ENCODE assay signal across 9 mouse cellular contexts in genomic region chr3:64790509-64791244, GRCm38 (mm10). TPM values are rescaled to one million over a fixed set of nuclear protein-coding genes. Genes with fewer than 3 reads are reported as not detected.
A peak's percentile ranks its signal among the peaks of the same experiment; 100 is the strongest.
DNase-seq lines count a peak whose midpoint lies in the region; ATAC-seq and TF ChIP-seq lines count a peak whose summit lies in the region.
"Had no signal": no experiment of that assay in that cellular context is flagged by ENCODE, and none has a peak within 500 bp of the region (broad histone marks: within the 10 kb centered on the region; RNA-seq: fewer than 3 reads in every experiment).

No protein-coding gene starts in this region.

- no peak overlapping the region for H3K27ac ChIP-seq in ES-E14 (ENCODE audit: insufficient read depth, low read depth, low read length, poor library complexity, severe bottlenecking)
- H3K27ac ChIP-seq in embryonic facial prominence, embryonic 11.5 days (replicated peaks; ENCODE audit: low read depth, low read length), result no peak overlapping the region
- H3K27ac ChIP-seq in hindbrain, embryonic 11.5 days (ENCODE audit: low read depth, low read length), result no peak overlapping the region

- H3K27me3 ChIP-seq in embryonic facial prominence, embryonic 11.5 days (ENCODE audit: control insufficient read depth, insufficient read depth, low read length), result no peaks in the 10 kb centered on the region
- H3K27me3 ChIP-seq in hindbrain, embryonic 11.5 days (ENCODE audit: control insufficient read depth, insufficient read depth, low read length), result no peaks in the 10 kb centered on the region

- peak; percentile 44; the same call in 1 of the 2 replicates for ATAC-seq in embryonic facial prominence, embryonic 11.5 days (replicated peaks; ENCODE audit: insufficient number of reproducible peaks, low FRiP score, low TSS enrichment, low read depth)
- ATAC-seq in hindbrain, embryonic 11.5 days (ENCODE audit: low FRiP score), result peak; percentile 69

- in situ Hi-C loops in ES-E14 (cut with MboI; ENCODE audit: low sequenced_read_pairs in 2 of 2, unreplicated experiment in 2 of 2), result loop anchor here in 1 of 2 experiments (25.0 kb wide), 2 partner anchors 753 to 1228 kb away; no protein-coding TSS in a partner anchor

- no peaks in the 10 kb centered on the region for H3K36me3 ChIP-seq in ES-E14 (ENCODE audit: control insufficient read depth, insufficient read depth, low read length, poor library complexity, severe bottlenecking)
- no peaks in the 10 kb centered on the region for H3K36me3 ChIP-seq in embryonic facial prominence, embryonic 11.5 days (replicated peaks; ENCODE audit: control insufficient read depth, insufficient read depth, low read depth, low read length)
- H3K36me3 ChIP-seq in hindbrain, embryonic 11.5 days (ENCODE audit: control insufficient read depth, insufficient read depth, low read length), result no peaks in the 10 kb centered on the region

- DNase-seq in ES-E14 (ENCODE audit: low read depth, low spot score), result peak; percentile 39
- peak; percentile 73 for DNase-seq in adipocyte (ENCODE audit: low spot score)
- DNase-seq in embryonic facial prominence, embryonic 11.5 days (ENCODE audit: low spot score), result peak; percentile 75
- peak; percentile 80 for DNase-seq in hindbrain, embryonic 11.5 days (ENCODE audit: low spot score)
- peak; percentile 43 for DNase-seq in layer of hippocampus, adult 9-10 months (ENCODE audit: low spot score)
- DNase-seq in lung, postnatal 25 days (ENCODE audit: low spot score), result peak; percentile 37
- peak; percentile 60 for DNase-seq in right cerebral cortex, postnatal 14 days
- no peak for DNase-seq in spleen, adult 12 weeks (ENCODE audit: low spot score)

- WGBS in embryonic facial prominence, embryonic 11.5 days, result 56% methylated on average over 10 of the region's 10 CpGs
- WGBS in hindbrain, embryonic 11.5 days, result 53% methylated on average over 10 of the region's 10 CpGs

- H3K4me1 ChIP-seq in ES-E14 (ENCODE audit: control insufficient read depth in 2 of 2, insufficient read depth in 2 of 2, low read length in 2 of 2, poor library complexity in 1 of 2), result no peaks in the 10 kb centered on the region
- no peaks in the 10 kb centered on the region; the same call in 1 of the 2 replicates for H3K4me1 ChIP-seq in embryonic facial prominence, embryonic 11.5 days (ENCODE audit: control insufficient read depth, insufficient read depth, low read length)
- H3K4me1 ChIP-seq in hindbrain, embryonic 11.5 days (replicated peaks; ENCODE audit: control insufficient read depth, insufficient read depth, low read length), result no peaks in the 10 kb centered on the region

- no peak overlapping the region for H3K9ac ChIP-seq in ES-E14 (ENCODE audit: insufficient read depth, low read depth, low read length, poor library complexity, severe bottlenecking)
- H3K9ac ChIP-seq in embryonic facial prominence, embryonic 11.5 days (replicated peaks; ENCODE audit: low read length), result no peak overlapping the region
- no peak overlapping the region for H3K9ac ChIP-seq in hindbrain, embryonic 11.5 days (ENCODE audit: low read depth, low read length)

- H3K4me2 ChIP-seq in embryonic facial prominence, embryonic 11.5 days (ENCODE audit: low read depth, low read length), result no peak overlapping the region
- no peak overlapping the region for H3K4me2 ChIP-seq in hindbrain, embryonic 11.5 days (replicated peaks; ENCODE audit: low read depth, low read length)

- no peaks in the 10 kb centered on the region for H3K9me3 ChIP-seq in ES-E14 (ENCODE audit: control insufficient read depth, insufficient read depth, low read depth, low read length)
- no peaks in the 10 kb centered on the region for H3K9me3 ChIP-seq in embryonic facial prominence, embryonic 11.5 days (replicated peaks; ENCODE audit: control insufficient read depth, low read length)
- H3K9me3 ChIP-seq in hindbrain, embryonic 11.5 days (ENCODE audit: control insufficient read depth, low read length), result no peaks in the 10 kb centered on the region

- H3K4me3 ChIP-seq in ES-E14 (ENCODE audit: insufficient read depth in 1 of 2, low read depth in 1 of 2, low read length in 2 of 2, poor library complexity in 1 of 2, severe bottlenecking in 1 of 2), result no peak overlapping the region
- H3K4me3 ChIP-seq in embryonic facial prominence, embryonic 11.5 days (ENCODE audit: low read depth, low read length), result no peak overlapping the region
- H3K4me3 ChIP-seq in hindbrain, embryonic 11.5 days (ENCODE audit: low read depth, low read length), result no peak overlapping the region

TF ChIP-seq in ES-E14, 5 proteins besides CTCF, POLR2A, EP300 and RAD21:
- peak; percentile 68 for TF ChIP-seq ZC3H11A (IDR thresholded peaks at IDR 0.05; ENCODE audit: borderline replicate concordance, low read depth, low read length)
- TF ChIP-seq HCFC1 (IDR thresholded peaks at IDR 0.05; ENCODE audit: borderline replicate concordance, insufficient read depth, low read length), result no peak
- no peak for TF ChIP-seq CHD2 (IDR thresholded peaks at IDR 0.05; ENCODE audit: low read depth, low read length)

RNA-seq across cellular contexts. Expression of gene Vmn2r7, which starts 53.9 kb away (rescaled TPM):
- not detected in 2 replicates for total RNA-seq in ES-E14 (2012; rRNA removed)
- not detected in 2 replicates for polyA plus RNA-seq in embryonic facial prominence, embryonic 11.5 days (2014; fragmentation: Nextera tagmentation; extraction: Ambion mirVana)
- polyA plus RNA-seq in hindbrain, embryonic 11.5 days (2014; fragmentation: Nextera tagmentation; extraction: Ambion mirVana), result not detected in 2 replicates
- total RNA-seq: hematopoietic stem cell, adult 5-6 weeks had no signal
